Mouse (Mus musculus) forebrain, embryonic 15.5 days (tissue): ENCODE data around the gene Zfp729a. TPM values are rescaled to one million over a fixed set of nuclear protein-coding genes. Genes with fewer than 3 reads are reported as not detected.

Experiments
- polyA plus RNA-seq: library from polyadenylated mRNA; unstranded; fragments of >200 nt; fragmentation: Nextera tagmentation; extraction: Ambion mirVana; gene quantifications from 2 replicates; pipeline ENCODE4 v1.2.1, GENCODE M21; 2015

Gene Zfp729a
- polyA plus RNA-seq, 1 experiment from 2014 or later: 4.1 TPM

Other genes starting within 250 kb of the Zfp729a start
- 4.6 and 4.7 TPM in 2 replicates for gene Zfp429, start 238.0 kb downstream of the Zfp729a start, polyA plus RNA-seq
- 1.3 and 1.8 TPM in 2 replicates for gene Zfp459, start 216.4 kb downstream of the Zfp729a start, polyA plus RNA-seq
- gene Zfp874a, start 186.2 kb downstream of the Zfp729a start, polyA plus RNA-seq: 7.3 and 7.5 TPM in 2 replicates
- 3.3 and 3.9 TPM in 2 replicates for gene Zfp874b, start 153.5 kb downstream of the Zfp729a start, polyA plus RNA-seq
- 12.3 and 12.6 TPM in 2 replicates for gene Zfp58, start 137.2 kb downstream of the Zfp729a start, polyA plus RNA-seq
- gene Gm26965, start 111.6 kb downstream of the Zfp729a start, polyA plus RNA-seq: 0.59 TPM in 1 of 2 replicates, not detected in the other
- 42.8 and 43.6 TPM in 2 replicates for gene Zfp87, start 111.6 kb downstream of the Zfp729a start, polyA plus RNA-seq
- gene Zfp748, start 84.0 kb downstream of the Zfp729a start, polyA plus RNA-seq: 15.3 and 16.2 TPM in 2 replicates
- gene Zfp729b, start 28.1 kb downstream of the Zfp729a start, polyA plus RNA-seq: 5.2 and 6.7 TPM in 2 replicates
- gene Gm49345, start within 50 bp of the Zfp729a start, polyA plus RNA-seq: 0.17 and 0.46 TPM in 2 replicates
- gene Zfp738, start 49.3 kb upstream of the Zfp729a start, polyA plus RNA-seq: 16.2 and 21.1 TPM in 2 replicates
- 11.9 and 13.2 TPM in 2 replicates for gene Zfp65, start 91.4 kb upstream of the Zfp729a start, polyA plus RNA-seq
- gene Zfp85, start 117.4 kb upstream of the Zfp729a start, polyA plus RNA-seq: 7.1 and 8.6 TPM in 2 replicates
- 2.8 and 3.5 TPM in 2 replicates for gene Zfp493, start 141.9 kb upstream of the Zfp729a start, polyA plus RNA-seq
- 13.9 and 14.0 TPM in 2 replicates for gene Zfp273, start 175.9 kb upstream of the Zfp729a start, polyA plus RNA-seq
- 4.6 and 5.2 TPM in 2 replicates for gene Gm10037, start 193.3 kb upstream of the Zfp729a start, polyA plus RNA-seq
- not detected in 2 replicates for gene BC048507, start 225.5 kb upstream of the Zfp729a start, polyA plus RNA-seq